Mouse (Mus musculus) liver, postnatal 0 days (tissue): ENCODE measurements around the gene Ccdc85c.

Source experiments
- CTCF ChIP-seq: sonication (generic); IDR thresholded peaks from 2 replicates; pipeline ENCODE4 v1.5.1; 2016; ENCODE audit warnings: antibody characterized with exemption, low read depth
- EP300 ChIP-seq: IDR thresholded peaks from 2 replicates; pipeline ENCODE4 v1.6.1; 2016; ENCODE audit warnings: antibody characterized with exemption, low read depth, mild to moderate bottlenecking

DNA sequence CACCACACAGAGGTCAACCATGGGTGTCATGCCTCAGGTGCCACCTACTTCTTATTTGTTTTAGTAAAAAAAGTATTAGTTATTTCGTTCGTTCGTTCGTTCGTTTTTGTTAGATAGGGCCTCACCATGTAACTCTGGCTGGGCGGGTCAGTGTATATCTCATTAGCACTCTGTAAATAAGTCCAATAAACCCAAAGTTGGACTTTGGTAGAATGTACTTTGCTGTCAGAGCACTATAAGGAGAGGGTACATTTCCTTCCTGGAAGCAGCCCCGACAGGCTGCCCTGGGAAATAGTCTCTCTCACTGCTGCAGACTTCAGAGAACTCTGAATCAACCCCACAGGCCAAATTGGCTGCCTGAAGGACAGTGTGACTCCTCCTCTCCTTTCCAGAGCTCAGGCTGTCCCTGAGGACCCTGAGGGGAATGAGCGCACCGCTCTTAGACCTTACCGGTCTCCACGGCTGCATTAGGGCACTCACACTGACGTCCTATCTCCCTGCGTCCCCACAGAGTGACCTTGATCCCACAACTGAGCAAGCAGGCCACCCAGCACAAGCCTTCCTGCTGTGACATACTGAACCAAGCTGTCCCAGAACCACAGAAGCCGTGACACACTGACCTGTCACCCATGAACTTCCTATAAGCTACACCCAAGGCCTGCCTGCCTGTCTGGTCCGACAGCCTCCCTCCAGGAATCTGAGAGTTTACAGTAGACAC, 23.2 kb downstream of the Ccdc85c start:
- no peak for TF ChIP-seq CTCF
- TF ChIP-seq EP300, result no peak
